Mouse (Mus musculus) embryo, embryonic 10.5 days (tissue): ENCODE results near the gene Kcnd3.

ENCODE experiments used
- DNase-seq: peaks from one replicate; pipeline ENCODE4 v3.0.0-alpha.2; 2015; ENCODE audit warnings: low spot score

Kcnd3 gene

GRCm38 (mm10) chr3:105528860-105529259 is 76.7 kb downstream of the Kcnd3 start:
- DNase-seq = no peak

- DNase-seq = peak; percentile 56
These were observed 77.6 kb downstream of the Kcnd3 start for GRCm38 (mm10) chr3:105529700-105530099.

GRCm38 (mm10) chr3:105530363-105531130 is 78.4 kb downstream of the Kcnd3 start:
- peak; percentile 76 for DNase-seq

- DNase-seq = no peak
These were observed 86.3 kb downstream of the Kcnd3 start for GRCm38 (mm10) chr3:105538406-105538805.

- DNase-seq = peak; percentile 40
These were observed 86.9 kb downstream of the Kcnd3 start for GRCm38 (mm10) chr3:105538819-105539607.

GRCm38 (mm10) chr3:105542741-105543140 is 90.6 kb downstream of the Kcnd3 start:
- no peak for DNase-seq

GRCm38 (mm10) chr3:105544106-105544505 is 92.0 kb downstream of the Kcnd3 start:
- DNase-seq = no peak

GRCm38 (mm10) chr3:105546611-105547071 is 94.5 kb downstream of the Kcnd3 start:
- no peak for DNase-seq

- no peak for DNase-seq
These were observed 96.1 kb downstream of the Kcnd3 start for GRCm38 (mm10) chr3:105548074-105548771.

- peak; percentile 7 for DNase-seq
These were observed 107.3 kb downstream of the Kcnd3 start for GRCm38 (mm10) chr3:105559456-105559855.

- no peak for DNase-seq
These were observed 114.8 kb downstream of the Kcnd3 start for GRCm38 (mm10) chr3:105566973-105567372.

- DNase-seq = no peak
These were observed 115.3 kb downstream of the Kcnd3 start for GRCm38 (mm10) chr3:105567472-105567871.

GRCm38 (mm10) chr3:105568403-105568802 is 116.3 kb downstream of the Kcnd3 start:
- peak; percentile 12 for DNase-seq

- DNase-seq = no peak
These were observed 116.7 kb downstream of the Kcnd3 start for GRCm38 (mm10) chr3:105568851-105569250.

GRCm38 (mm10) chr3:105569310-105569752 is 117.2 kb downstream of the Kcnd3 start:
- DNase-seq = no peak

GRCm38 (mm10) chr3:105569950-105570349 is 117.8 kb downstream of the Kcnd3 start:
- DNase-seq = no peak

- no peak for DNase-seq
These were observed 118.7 kb downstream of the Kcnd3 start for GRCm38 (mm10) chr3:105570818-105571217.

- DNase-seq = no peak
These were observed 119.8 kb downstream of the Kcnd3 start for GRCm38 (mm10) chr3:105571944-105572343.

- DNase-seq = no peak
These were observed 121.0 kb downstream of the Kcnd3 start for GRCm38 (mm10) chr3:105573156-105573555.

GRCm38 (mm10) chr3:105578320-105578719 is 126.2 kb downstream of the Kcnd3 start:
- no peak for DNase-seq

GRCm38 (mm10) chr3:105581119-105581518 is 129.0 kb downstream of the Kcnd3 start:
- no peak for DNase-seq

GRCm38 (mm10) chr3:105585734-105586159 is 133.6 kb downstream of the Kcnd3 start:
- no peak for DNase-seq
